Mouse (Mus musculus) spleen, postnatal 4 days (tissue): Measurements from ENCODE around the gene AI837181.
"Not testable (repeated sequence)": the region's sequence is repeated elsewhere in the genome, so short reads cannot be mapped to it uniquely, and the experiment has no call there.

ENCODE experiments used
- DNase-seq, 2 experiments: peaks; one replicate each; pipeline ENCODE4 v3.0.0; 2022; ENCODE audit warnings: low spot score in 2 of 2

Gene AI837181

DNA sequence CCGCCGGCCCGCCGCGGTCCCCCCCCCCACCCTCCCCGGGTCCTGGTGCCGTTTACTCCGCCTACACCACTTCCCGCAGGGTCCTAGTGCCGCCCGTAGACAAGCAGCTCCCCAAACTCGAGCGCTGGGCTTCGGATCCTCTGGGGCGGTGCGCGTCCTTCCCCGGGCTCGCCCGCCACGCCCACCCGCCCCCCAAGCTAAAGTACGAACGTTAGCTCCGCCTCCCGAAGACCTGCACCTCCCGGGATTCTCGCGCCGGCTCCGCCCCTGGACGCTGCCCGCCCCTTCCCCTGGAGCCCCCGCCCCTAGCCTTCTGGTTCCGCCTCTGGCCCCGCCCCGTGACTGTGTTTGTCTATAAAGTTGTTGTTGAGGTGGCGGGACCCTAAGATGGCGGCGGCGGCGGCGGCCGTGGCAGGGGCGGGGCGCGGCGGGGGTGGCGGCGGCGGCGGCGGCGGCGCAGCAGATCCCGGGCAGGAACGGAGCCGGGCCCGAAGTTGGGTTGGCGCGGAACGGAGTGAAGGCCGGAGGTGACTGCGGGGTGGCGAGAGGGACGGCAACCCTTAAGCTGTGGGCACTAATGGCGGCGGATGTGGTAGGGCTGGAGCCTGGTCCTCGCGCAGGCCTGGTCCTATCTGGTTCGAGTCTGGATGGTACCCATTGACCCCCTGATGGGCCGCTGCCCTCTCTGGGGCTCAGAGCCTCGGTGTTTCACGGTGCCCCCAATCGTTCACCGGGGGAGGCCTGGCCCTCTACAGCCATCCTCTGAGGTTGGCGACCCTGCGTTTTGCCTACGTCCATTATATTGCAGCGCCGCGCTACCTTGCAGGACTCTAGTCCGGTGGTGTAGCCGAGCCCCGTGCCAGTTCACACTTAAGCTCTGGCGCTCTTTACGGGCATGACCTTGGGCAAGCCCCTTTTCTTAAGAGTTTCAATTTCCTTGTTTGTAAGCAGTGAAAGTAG lies at the start of gene AI837181, which contains the start of gene Drap1:
TSS of gene AI837181 (plus strand) at position 363 of the 960 bp plus-strand sequence.
TSS of gene Drap1 (minus strand) at position 198 of the 960 bp plus-strand sequence.
- peak; percentile 97 to 98 for DNase-seq

DNA sequence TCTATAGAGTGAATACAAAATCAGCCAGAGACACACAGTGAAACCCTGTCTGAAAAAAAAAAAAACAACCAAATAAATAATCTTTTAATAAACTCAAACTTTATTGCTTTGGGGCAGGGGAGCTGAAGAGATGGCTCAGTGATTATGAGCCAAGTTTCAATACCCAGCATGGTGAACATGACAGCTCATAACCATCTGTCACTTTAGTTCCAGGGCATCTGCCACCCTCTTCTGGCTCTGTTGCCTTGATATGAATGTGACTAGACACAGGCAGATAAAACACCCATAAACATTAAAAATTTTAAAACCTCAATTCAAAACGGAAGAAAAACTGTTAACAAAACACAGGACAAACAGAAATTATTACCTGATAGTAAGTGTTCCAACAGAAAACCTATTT lies 47.5 kb upstream of the AI837181 start:
- no peak for DNase-seq

DNA sequence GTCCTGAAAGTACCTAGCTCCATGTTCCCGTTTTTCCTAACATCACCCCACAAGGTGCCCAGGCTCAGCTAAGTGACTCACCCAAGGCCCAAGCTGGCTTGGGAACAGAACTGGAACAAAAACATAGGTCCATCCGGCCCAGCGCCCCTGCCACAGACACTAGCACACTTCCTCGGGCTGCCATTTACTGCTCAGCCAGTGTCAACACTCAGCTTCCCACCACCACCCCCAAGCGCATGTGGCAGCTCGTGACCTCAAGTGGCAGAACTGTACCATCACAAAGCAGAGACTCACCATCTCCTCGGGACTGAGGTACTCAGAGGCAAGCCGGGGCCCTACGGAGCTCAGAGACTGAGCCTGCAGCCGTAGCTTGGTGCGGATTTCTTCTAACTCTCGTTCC lies 41.6 kb upstream of the AI837181 start:
- DNase-seq: no peak

DNA sequence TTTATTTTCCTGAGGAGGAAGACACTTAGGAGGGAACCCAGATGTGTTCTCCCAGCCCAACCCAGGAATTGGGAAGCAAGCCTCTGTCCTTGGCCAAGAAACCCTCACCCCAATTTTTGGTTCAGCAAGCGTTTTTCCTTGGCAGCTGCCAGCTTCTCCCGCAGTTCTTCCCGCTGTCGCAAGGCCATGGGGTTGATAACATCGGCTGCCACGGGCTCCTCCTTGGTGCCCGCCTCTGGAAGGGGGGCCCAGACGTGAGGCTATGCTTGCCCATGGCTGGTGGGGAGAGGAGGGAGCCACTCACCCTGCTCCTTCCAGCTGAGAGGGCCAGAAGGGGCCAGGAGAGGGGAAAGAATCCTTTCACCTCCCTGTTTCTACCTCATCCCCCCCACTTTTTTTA lies 40.2 kb upstream of the AI837181 start:
- no peak for DNase-seq

DNA sequence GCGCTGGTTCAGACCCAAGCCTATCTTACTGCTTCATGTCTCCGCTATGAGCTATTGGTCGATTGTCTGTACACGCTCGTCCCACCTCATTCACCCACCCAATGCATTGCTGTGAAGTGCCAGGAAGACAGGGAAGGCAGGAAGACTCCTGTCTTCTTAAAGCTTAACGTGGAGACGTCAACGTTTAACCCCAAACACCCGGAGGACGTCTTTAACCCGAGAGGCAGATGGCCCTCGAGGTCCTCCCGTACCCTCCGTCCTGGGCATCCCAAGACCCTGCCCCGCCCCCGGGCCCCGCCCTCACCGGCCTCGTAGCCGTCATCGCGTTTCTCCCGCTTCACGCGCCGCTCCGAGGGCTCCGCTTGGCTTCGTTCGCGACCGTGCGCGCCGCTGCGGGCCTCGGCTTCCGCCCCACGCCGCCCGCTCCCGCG lies 36.9 kb upstream of the AI837181 start:
- DNase-seq: peak in 1 of 2 experiments; percentile 42

DNA sequence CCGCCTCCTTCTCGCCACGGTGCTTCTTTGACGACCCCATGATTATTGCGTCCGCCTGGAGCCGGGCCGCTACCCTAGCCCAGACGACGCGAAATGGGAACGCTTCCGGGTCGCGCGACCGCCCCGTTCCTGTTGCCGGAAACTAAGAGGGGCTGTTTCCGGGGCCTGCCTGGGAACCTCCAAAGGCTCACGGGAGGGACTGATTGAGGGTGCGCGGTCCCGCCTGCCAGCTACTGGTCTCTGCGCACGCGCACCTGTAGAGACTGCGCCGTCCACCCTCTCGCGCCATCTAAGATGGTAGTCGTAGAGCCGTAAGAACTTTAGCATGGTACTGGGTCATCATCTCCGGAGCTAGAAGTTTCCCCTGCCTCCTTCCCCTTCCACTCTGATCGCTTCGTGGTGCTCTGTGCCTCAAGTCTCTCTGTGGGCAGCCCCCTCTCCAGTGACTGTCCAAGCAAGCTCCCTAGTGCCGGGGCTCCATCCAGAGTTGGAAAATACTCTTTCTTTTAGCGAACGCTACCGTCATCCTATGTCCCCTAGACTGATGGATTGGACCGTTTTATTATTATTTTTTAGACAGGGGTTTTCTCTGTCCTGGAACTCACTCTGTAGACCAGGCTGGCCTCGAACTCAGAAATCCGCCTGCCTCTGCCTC lies 36.2 kb upstream of the AI837181 start, which contains the start of gene Sart1:
TSS of gene Sart1 (minus strand) at position 116 of the 655 bp plus-strand sequence.
- DNase-seq: peak; percentile 93 to 96

DNA sequence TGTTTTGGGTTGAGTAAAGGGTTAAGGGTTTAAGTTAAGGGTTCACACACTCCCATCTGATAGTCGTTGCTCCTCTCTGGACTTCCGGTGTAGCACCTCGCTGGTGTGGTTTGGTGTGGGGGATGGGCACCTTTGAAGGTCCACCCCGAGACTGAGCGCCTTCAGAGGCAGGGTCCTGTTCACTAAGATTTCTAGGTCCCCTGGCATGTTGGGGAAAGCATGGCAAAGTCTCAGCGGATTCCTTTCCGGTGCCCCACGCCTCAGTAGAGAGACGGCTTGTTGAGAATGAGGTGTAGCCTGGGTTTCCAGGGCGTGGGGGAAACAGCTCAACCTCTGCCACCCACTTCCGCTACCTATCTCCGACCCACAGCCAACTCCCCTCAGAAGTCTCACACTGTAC lies 35.3 kb upstream of the AI837181 start:
- peak; percentile 54 to 83 for DNase-seq

DNA sequence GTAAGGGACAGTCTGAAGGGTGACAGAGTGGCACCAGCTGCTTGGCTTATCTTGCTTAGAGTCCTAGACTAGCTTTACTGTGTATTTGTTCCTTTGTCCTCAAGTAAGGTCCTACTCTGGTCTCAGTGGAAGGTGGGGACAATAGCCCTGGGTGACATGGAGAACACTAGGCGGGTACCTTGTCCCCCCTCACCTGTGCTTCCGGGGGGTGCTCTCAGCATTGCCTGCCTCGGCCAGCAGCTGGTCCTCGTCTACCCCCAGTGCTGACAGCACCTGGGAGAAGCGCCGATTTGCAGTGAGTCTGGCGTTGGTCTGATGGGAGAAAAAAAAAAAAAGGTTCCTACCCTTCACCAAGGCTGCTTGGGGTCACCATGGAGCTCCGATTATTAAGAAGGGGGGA lies 34.5 kb upstream of the AI837181 start:
- no peak for DNase-seq

DNA sequence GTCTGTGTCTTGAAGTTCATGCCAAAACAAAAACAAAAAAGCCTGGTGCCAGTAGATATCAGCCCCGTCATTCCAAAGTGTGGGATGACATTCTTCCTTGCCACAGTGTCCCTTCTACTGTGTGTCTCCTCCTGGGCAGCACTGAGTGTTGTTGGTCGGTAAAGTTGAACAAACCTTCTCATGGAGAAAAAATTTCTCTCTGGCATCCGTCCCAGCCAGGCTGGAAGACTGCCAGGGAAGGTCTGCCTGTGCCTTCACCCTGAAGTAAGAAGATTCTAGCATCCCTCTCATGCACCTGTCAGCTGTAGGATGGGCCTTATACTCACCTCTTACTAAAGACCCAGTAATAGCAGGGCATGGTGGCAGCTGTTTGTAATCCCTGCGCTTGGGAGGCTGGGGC lies 32.1 kb upstream of the AI837181 start:
- DNase-seq: no peak

DNA sequence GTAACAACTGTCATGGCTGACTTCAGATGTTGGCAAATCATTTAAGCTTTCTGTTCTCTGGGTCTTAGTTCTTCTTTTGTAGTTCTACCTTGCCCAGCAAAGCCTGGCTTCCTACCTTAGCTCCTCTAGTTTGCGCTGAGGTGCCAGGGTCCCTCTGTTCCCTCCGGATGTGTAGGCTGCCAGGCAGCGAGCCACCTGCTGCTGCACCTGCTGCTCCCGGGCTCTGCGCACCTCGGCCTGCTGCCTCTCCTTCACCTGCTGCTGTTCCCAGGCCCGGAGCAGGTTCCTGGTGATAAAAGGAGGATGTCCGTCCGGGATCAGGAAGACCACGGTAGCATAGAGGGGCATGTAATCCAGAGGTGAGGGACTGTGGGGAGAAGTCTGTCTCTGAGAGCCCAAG lies 30.8 kb upstream of the AI837181 start:
- no peak for DNase-seq

DNA sequence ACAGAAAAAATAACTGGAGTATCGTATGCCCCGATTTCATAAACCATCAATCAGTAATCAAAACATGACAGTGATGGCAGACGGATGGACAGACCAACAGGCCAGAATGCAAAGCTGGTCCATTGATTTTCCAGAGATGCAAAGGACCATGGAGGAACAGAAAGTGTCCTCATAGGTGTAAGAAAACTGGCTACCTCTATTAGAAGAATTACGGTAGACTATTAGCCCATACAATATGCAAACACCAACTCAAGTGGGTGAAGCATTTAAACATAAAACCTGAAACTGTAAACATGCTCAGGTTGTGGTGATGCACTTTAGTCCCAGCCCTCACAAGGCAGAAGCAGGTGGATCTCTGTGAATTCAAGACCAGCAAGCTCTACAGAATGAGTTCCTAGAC lies 29.6 kb upstream of the AI837181 start:
- no peak for DNase-seq

DNA sequence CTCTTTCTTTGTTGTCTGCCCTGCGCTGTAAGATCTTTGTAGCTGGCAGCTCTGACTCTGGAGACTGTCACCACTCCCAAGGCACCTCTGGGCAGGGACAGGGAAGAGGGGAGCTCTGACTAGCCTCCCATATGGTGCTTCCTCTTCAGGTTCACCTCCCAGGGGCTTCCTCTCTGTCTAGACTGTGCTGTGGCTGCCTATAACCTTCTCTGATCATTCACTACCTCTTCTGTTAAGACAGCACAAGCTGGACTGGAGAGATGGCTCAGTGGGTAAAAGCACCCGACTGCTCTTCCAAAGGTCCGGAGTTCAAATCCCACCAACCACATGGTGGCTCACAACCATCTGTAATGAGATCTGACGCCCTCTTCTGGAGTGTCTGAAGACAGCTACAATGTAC lies 23.9 kb upstream of the AI837181 start:
- not testable (repeated sequence) for DNase-seq

DNA sequence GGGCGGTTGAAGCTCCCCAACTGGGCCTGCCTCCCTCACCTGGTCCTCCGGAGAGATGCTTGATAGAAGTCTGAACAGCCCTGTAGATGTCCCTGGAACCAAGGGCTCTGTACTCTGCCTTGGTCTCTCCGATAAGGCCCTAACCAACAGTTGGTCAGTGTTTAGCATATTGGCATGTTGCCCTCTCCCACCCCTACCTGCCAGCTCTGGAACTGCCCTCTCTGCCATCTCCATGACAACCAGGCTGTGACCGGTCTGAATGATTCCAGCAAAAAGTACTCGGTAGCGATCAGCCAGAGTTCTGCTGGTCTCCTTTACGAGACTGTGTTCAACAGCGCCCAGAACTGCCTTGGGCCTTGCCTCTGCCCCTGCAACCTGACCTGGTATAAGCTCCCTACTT lies 22.7 kb upstream of the AI837181 start, which contains the start of gene Tsga10ip:
TSS of gene Tsga10ip (minus strand) at position 234 of the 400 bp plus-strand sequence.
- no peak for DNase-seq

DNA sequence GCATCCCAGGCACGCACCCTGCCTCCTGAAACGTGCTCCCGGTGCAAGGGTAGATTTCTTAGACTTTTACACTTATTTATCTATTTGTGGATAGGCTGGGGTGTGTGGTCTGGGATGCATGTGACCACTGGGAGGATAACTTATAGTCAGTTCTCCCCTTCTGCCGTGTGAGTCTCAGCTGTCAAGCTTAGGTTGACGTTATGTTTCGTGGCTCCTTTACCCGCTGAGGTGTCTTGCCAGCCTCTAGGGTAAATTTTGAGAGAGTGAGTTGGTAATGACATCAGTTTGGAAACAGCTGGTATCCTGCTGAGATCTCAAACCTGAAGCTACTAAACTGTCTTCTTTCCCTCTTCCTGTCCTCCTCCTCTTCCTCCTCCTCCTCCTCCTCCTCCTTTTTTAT lies 19.0 kb upstream of the AI837181 start:
- DNase-seq: no peak

DNA sequence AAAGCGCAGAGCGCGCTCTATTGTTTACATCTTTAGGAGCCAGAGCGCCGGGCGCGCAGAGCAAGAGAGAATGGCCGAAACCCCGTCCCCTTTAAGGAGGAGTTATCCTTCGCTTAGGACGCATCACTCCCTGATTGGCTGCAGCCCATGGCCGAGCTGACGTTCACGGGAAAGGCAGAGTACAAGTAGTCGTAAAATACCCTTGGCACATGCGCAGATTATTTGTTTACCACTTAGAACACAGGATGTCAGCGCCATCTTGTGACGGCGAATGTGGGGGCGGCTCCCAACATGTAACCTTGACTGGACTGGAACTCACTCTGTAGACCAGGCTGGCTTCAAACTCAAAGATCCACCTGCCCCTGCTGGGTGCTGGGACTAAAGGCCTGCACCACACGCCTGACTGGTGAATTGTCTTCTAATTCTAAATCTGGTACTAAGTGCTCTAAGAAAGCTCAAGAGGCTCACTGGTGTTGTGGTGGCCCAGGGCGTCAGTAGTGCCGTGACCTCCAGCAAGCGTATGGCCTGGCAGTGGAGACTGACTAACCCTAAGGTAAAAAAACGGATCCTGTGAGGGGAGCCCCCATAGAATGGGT lies 18.3 kb upstream of the AI837181 start:
- peak in 1 of 2 experiments; percentile 46 for DNase-seq

DNA sequence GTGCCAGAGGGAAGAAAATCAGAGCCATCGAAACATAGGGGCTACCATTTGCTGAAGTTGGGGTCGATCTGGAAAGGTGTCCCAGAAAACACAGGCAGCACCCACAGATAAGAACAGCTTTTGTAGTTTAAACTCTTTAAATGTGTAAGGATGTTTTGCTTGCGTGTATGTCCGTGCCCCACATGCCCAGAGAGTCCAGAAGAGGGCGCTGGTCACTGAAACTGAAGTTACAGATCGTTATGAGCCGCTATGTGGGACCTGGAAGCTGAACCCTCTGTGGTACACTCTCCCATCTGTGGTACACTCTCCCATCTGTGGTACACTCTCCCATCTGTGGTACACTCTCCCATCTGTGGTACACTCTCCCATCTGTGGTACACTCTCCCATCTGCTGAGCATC lies 17.8 kb upstream of the AI837181 start:
- DNase-seq: peak; percentile 75 to 85

DNA sequence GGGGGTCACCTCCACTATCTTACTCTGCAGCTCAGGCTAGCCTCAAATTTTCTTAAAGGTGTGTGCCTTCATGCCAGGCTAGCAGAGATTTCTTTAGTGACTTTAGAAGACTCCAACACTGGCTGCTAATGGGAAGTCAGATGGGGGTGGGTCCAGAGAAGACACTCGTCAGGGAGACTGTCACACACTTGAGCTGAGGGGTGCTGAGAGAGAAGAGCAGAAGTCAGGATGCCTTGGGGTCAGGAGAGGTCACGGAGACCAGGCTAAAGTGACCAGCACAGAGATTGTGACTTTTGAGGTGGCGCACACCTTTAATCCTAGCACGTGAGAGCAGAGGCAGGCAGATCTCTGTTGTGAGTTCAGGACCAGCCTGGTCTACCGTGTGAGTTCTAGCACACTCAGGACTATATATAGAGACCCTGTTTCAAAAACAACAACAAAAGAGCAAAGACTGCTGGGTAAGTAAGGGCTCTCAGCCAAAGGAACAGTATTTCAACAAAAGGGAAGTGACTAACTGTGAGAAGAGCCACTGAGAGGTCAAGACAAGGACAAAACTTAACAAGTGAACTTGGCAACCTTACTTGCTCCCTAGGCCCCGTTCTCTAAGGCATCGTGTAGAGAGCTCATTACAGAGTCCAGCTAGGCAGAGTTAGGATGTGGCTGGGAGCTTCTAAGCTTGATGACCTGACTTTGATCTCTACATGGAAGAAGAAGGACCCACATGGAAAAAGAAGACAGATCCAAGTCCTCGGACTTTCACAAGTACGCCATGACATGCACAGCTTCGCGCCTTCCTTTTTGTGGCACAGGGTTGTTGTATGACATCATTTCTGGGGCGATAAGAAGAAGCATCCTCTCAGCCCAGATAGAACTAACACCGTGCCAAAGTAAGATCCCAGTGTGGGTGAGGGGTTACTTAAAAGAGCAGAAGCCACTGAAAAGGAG lies 16.6 kb upstream of the AI837181 start:
- DNase-seq: no peak

DNA sequence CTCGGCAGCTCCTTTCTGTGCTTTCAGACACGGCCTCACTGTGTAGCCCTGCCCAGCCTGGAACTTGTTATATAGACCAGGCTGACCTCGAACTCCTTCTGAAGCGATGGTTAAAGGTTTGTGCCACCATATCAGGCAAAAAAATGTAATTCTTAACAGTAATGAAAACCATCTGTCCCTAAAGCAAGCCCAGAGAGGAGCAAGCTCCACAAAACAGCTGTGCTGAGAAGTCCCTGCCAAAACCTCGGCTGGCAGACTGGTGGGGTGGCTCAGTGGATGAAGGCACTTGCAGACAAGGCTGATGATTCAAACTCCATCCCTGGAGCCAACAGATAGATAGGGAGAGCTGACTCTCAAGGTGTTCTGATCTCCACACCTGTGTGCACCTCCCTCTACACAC lies 15.9 kb upstream of the AI837181 start:
- no peak for DNase-seq

DNA sequence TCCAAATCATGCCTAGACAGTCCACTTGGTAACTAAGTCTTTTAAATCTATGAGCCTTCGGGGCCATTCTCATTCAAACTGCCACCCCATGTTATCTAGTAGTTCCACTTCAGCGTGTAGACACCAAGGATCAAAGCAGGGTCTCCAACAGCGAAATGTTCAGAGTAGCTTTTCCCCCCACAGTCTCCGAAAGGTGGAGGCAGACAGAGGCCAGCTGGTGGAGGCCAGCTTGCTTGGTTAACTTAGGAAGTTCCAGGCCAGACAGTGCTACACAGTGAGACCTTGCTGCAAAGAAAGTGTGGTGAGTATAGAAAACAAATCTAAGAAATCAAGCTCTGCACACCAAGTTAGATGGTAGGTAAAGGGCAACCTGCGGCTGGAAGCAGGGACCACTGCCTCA lies 14.3 kb upstream of the AI837181 start:
- DNase-seq: no peak

DNA sequence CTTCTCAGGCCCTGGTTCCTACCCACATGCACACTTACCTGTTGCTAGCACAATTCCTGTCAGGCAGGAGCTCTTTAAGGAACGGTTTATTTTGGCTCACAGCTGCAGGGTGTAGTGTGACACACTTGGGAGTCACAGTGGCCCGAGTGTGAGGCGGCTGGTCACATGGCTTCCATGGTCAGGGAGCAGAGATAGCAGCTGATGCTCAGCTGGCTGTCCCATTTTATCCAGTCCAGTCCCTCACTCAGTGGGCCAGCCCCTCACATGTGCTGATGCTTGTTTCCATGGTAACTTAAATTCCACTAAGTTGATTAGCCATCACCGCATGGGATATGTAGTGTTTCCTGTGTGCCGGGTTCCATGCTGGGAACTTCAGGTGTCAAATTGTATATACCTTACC lies 13.0 kb upstream of the AI837181 start:
- no peak for DNase-seq

DNA sequence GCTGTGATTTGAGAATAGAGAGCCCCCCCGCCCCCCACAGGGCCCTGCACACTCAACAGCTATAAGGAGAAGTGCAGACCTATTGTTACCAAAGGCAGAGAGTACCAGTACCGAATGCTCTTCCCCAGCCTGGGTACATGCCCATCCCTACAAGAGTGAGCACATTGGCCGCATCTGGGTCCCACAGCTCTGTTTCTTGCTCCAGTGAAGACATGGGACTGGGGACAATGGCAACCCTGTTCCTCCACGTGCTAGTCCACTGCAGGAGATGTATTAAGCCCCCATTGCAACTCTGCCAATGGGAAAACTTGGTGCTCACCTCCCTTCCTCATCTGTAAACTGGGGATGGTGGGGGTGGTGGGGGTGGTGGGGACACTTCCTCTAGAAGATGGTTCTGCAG lies 11.1 kb upstream of the AI837181 start:
- no peak for DNase-seq
